Mouse (Mus musculus) stomach, embryonic 15.5 days (tissue): ENCODE data around the gene 2410004P03Rik. TPM values are rescaled to one million over a fixed set of nuclear protein-coding genes. Genes with fewer than 3 reads are reported as not detected.

Source experiments
- ATAC-seq: fragments of 200-750 bp; cut with Nextera tagmentation; 2 replicates; pipeline ENCODE4 v1.8.0; 2017; ENCODE audit warnings: low read depth, moderate number of reproducible peaks, moderate TSS enrichment; ENCODE audit not compliant: insufficient read depth, low FRiP score
- H3K27ac ChIP-seq: fragments of 300-500 bp; sonication (generic); 2 replicates; pipeline ENCODE4 v1.5.1; 2015; ENCODE audit warnings: mild to moderate bottlenecking, inconsistent platforms
- H3K27me3 ChIP-seq: fragments of 300-500 bp; sonication (generic); replicated peaks from 2 replicates; pipeline ENCODE4 v1.6.1; 2015; ENCODE audit warnings: inconsistent platforms
- H3K36me3 ChIP-seq: fragments of 300-500 bp; sonication (generic); 2 replicates; pipeline ENCODE4 v1.6.1; 2015; ENCODE audit warnings: inconsistent platforms
- H3K4me1 ChIP-seq: fragments of 300-500 bp; sonication (generic); 2 replicates; pipeline ENCODE4 v1.6.1; 2015; ENCODE audit warnings: inconsistent platforms
- H3K4me2 ChIP-seq: fragments of 300-500 bp; sonication (generic); 2 replicates; pipeline ENCODE4 v1.6.1; 2015; ENCODE audit warnings: mild to moderate bottlenecking, inconsistent platforms
- H3K4me3 ChIP-seq: fragments of 300-500 bp; sonication (generic); replicated peaks from 2 replicates; pipeline ENCODE4 v1.5.1; 2015; ENCODE audit warnings: inconsistent platforms
- H3K9ac ChIP-seq: fragments of 300-500 bp; sonication (generic); 2 replicates; pipeline ENCODE4 v1.6.1; 2015; ENCODE audit warnings: inconsistent platforms
- H3K9me3 ChIP-seq: fragments of 300-500 bp; sonication (generic); 2 replicates; pipeline ENCODE4 v1.6.1; 2016; ENCODE audit warnings: inconsistent platforms
- WGBS: fragments of 180-500 bp; shearing (Covaris S2); methylation state at CpG from one replicate; pipeline ENCODE4 v1.1.7; 2015; 5-methylcytosine and 5-hydroxymethylcytosine counted together
- polyA plus RNA-seq: library from polyadenylated mRNA; unstranded; fragments of >200 nt; fragmentation: Nextera tagmentation; extraction: Ambion mirVana; gene quantifications from 2 replicates; pipeline ENCODE4 v1.2.1, GENCODE M21; 2015

The 2410004P03Rik gene
- polyA plus RNA-seq, 1 experiment from 2014 or later = 0.27 TPM

DNA sequence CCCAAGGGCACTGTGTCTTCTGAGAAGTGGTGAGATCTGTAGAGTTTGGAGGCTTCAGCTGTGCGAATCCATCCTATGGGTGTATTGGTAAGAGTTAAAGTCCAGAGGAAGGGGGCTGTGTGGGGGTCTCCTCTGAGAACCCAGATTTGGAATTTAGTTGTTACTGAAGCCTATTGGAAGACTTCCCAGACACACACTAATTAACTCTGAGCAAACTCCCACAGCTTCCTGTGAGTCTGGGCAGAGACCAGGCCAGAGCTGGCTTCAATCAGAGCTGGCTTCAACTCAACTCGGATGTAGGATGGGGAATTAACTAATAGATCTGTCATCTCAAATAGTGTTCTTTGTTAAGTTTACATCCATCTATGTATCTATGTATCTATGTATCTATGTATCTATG lies 4.2 kb upstream of the 2410004P03Rik start:
- Histone ChIP-seq H3K9ac (no peak overlapping the region), H3K4me1 (no peaks in the 10 kb centered on the region), H3K9me3 (no peaks in the 10 kb centered on the region), H3K4me2 (no peak overlapping the region), H3K27ac (no peak overlapping the region), H3K4me3 (no peak overlapping the region), H3K36me3 (no peaks in the 10 kb centered on the region), H3K27me3 (no peaks in the 10 kb centered on the region)
- ATAC-seq = no peak
- WGBS = 63% methylated on average over 2 of the region's 2 CpGs

DNA sequence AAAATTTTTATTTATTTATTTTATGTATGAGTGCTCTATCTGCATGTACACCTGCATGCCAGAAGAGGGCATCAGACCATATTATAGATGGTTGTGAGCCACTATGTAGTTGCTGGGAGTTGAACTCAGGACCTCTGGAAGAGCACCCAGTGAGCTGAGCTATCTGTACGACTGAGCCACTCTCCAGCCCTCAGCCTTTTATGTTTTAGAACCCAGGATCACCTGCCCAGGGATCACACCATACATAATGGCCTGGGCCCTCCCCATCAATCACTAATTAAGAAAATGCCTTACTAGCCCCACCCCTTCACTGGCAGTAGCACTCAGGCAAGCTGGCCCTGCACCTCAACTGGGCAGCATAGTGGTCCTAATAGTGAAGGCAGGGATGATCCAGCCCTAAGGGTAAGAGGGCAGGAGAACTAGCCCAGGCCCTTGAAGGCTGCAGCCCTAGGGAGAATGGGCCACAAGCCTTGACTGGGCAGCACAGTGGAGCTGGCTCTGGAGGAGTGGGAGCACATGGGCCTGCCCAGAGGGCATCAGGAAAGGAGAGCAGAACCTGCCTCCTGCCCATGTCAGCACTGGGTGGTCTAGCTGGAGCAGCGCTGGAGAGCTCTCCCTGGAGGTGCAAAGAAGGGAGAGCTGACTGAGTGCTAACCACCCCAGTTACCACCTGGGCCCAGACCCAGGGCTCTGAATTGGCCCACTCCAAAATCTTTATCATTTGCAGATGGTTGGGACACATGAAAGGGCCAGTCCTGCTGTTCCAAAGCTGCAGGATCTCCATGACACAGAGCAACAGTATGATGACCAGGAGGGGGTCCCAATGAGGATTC lies 756 bp upstream of the 2410004P03Rik start:
- ATAC-seq = 0 out of 2 replicates have a peak, but pooled peaks have one; percentile 18
- Histone ChIP-seq H3K4me1 (no peaks in the 10 kb centered on the region), H3K9ac (no peak overlapping the region), H3K4me3 (no peak overlapping the region), H3K27ac (no peak overlapping the region), H3K4me2 (no peak overlapping the region), H3K9me3 (no peaks in the 10 kb centered on the region), H3K27me3 (no peaks in the 10 kb centered on the region), H3K36me3 (no peaks in the 10 kb centered on the region)
- 82% methylated on average over 2 of the region's 2 CpGs for WGBS

DNA sequence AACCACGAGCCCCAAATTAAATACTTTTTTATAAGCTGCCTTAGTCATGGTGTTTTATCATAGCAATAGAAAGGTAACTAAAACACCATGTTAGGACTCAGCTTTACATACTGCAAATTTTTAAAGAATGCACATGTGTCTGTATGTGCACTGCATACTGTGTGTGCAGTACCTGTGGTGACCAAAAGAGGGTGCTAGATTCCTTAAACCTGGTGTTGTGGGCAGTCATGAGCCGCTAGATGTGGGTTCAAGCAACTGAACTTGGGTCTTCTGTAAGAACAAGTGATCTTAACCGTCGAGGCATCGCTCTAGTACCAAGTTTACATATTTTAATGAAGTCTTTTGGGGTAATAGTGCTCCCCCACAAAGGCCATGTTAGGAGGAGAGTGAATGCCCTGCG lies 2.1 kb downstream of the 2410004P03Rik start:
- Histone ChIP-seq H3K27ac (no peak overlapping the region), H3K9ac (no peak overlapping the region), H3K27me3 (no peaks in the 10 kb centered on the region), H3K4me1 (no peaks in the 10 kb centered on the region), H3K36me3 (no peaks in the 10 kb centered on the region), H3K9me3 (no peaks in the 10 kb centered on the region), H3K4me3 (no peak overlapping the region), H3K4me2 (no peak overlapping the region)
- WGBS = 96% methylated on average over 6 of the region's 6 CpGs
- no peak for ATAC-seq

DNA sequence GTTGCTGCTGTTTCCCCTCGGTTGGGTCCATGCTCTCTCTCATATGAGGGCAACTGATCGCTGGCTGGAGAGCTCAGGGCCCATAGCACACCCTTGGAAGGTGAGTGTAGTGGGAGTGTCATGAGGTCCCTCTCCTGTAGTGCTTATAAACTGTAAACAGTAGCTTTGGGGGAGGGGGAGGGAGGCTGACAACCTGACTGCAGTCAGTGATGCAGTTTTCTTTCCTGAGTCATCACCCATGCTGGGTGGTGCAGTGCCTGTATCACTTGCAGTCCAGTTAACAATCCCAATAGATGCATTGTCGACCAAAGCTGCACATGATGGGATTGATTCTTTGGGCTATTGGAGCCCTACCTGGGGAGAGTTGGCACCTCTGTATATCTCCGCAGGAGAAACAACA lies 10.3 kb downstream of the 2410004P03Rik start:
- H3K9me3 ChIP-seq = no peaks in the 10 kb centered on the region
- no peak overlapping the region for H3K4me2 ChIP-seq
- no peak for ATAC-seq
- 46% methylated on average over 4 of the region's 4 CpGs for WGBS
- 0 out of 2 replicates have a peak, but pooled peaks cover 5% of the 10 kb centered on the region for H3K27me3 ChIP-seq
- H3K36me3 ChIP-seq = no peaks in the 10 kb centered on the region
- H3K4me1 ChIP-seq = peaks cover 14% of the 10 kb centered on the region
- no peak overlapping the region for H3K4me3 ChIP-seq
- H3K9ac ChIP-seq = no peak overlapping the region
- no peak overlapping the region for H3K27ac ChIP-seq

DNA sequence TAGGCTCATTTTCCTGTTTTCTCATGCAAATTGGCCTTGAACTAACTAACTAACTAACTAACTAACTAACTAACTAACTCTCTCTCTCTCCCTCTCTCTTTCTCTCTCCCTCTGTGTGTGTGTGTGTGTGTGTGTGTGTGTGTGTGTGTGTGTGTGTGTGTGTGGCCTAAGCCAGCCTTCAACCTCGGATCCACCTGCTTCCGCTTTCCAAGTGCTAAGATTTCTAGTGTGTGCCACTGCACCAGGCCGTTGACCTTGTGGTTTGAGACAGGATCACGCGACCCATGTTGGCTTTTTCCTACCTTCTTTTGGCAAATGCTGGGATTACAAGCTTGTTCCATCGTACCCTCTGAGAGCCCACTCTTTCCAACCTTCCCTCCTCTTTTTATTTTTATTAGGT lies 10.9 kb downstream of the 2410004P03Rik start:
- no peak for ATAC-seq
- no peak overlapping the region for H3K27ac ChIP-seq
- H3K4me2 ChIP-seq = no peak overlapping the region
- H3K9ac ChIP-seq = no peak overlapping the region
- H3K4me1 ChIP-seq = peaks cover 14% of the 10 kb centered on the region
- no peaks in the 10 kb centered on the region for H3K36me3 ChIP-seq
- H3K4me3 ChIP-seq = no peak overlapping the region
- 0 out of 2 replicates have a peak, but pooled peaks cover 5% of the 10 kb centered on the region for H3K27me3 ChIP-seq
- H3K9me3 ChIP-seq = no peaks in the 10 kb centered on the region
- 51% methylated on average over 6 of the region's 6 CpGs for WGBS

DNA sequence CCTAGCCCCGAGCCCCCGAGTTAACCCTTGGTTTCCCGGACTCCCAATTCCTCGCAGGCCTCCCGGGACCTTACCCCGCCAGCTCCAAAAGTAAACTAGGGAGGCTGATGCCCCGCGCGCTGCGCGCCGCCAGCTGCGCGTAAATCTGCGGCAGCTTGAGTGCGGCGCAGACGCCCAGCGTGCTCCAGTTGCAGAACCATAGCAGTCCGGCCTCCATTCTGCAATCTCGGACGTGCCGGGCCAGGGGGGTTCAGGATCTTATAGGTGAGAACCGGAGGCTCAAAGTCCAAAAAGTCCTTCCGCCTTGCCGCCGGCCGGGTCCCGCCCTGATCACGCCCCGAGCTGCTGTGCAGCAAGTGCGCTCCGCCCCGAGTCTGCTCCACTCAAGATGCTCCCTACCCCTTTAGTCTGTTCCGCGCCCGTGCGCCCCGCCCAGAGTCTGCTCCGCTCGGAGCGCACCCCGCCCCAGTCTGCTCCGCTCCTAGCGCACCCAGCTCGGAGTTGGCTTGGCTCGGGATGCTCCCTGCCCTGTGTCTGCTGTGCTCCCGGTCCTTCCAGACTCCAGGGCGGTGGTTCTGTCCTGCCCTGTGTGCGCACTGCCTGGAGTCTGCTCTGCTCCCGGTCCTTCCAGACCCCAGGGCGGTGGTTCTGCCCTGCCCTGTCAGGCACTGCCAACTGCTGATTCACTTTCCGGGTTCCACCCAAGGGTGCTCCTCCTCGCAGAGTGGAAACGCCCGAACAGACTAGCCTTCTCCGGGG lies 11.6 kb downstream of the 2410004P03Rik start, which contains the start of gene Pqlc3:
Gene Pqlc3, minus strand, starts transcription at position 670 of the 759 bp plus-strand sequence.
- Histone ChIP-seq H3K9me3 (no peaks in the 10 kb centered on the region), H3K36me3 (no peaks in the 10 kb centered on the region), H3K27me3 (0 out of 2 replicates have a peak, but pooled peaks cover 5% of the 10 kb centered on the region), H3K27ac (peak within 1 kb of the TSS; percentile 68), H3K4me1 (peaks cover 14% of the 10 kb centered on the region), H3K4me3 (peak within 1 kb of the TSS; percentile 62), H3K4me2 (peak within 1 kb of the TSS; percentile 96), H3K9ac (peak within 1 kb of the TSS; percentile 34)
- WGBS = 1% methylated on average over 56 of the region's 57 CpGs
- ATAC-seq = peak; percentile 97

DNA sequence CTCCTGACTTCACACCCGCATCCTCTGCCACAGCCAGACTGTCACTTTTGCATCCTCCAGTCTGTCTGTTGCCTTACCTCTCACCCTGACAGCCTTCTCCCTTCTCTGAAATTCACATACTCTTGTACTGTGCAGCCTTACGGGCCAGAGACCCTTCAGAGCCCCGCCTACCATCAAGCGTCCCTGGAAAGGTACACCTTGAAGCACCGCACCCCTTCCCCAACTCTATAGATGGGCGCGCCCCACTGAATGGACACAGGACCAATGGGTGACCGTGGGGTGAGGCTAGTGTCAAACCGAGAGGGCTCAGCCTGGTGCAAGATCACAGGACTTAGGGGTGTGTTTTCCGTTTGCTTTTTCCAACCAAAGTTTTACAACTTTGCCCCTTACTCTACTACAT lies 12.4 kb downstream of the 2410004P03Rik start:
- 7% methylated on average over 10 of the region's 10 CpGs for WGBS
- Histone ChIP-seq H3K9ac (no peak overlapping the region; the same call in 1 of the 2 replicates), H3K27me3 (0 out of 2 replicates have a peak, but pooled peaks cover 5% of the 10 kb centered on the region), H3K4me2 (peak overlapping the region; percentile 96), H3K4me1 (peaks cover 14% of the 10 kb centered on the region), H3K36me3 (no peaks in the 10 kb centered on the region), H3K9me3 (no peaks in the 10 kb centered on the region), H3K4me3 (peak overlapping the region; percentile 62), H3K27ac (no peak overlapping the region)
- ATAC-seq = 0 out of 2 replicates have a peak, but pooled peaks have one; percentile 2

DNA sequence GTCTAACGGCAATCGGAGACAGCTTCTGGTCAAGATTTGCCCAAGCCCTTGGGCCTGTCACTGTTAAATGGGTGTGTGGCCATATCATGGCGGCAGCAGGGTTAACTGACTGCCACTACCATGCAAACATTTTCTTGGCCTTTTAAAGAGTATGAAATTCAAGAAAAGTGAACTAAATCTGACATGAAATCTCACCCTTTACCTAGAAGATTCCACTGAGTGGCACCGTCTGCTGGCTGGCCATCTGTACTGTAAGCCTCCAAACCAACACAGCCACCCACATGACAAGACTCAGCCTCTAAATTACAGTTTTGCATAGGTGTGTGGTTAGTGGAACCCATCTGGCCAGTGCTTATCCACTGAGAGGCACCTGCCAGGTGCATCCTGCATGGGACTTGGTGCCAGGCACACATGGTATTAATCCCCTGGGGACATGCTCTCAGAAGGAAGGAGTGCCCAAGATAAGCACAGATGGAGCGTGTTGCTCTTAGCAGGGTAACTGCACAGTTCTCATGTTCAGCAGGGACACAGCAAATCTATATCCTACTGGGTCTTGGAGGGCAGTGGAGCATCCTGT lies 14.6 kb downstream of the 2410004P03Rik start:
- 87% methylated on average over 5 of the region's 5 CpGs for WGBS
- ATAC-seq = no peak
- H3K27me3 ChIP-seq = 0 out of 2 replicates have a peak, but pooled peaks cover 5% of the 10 kb centered on the region

DNA sequence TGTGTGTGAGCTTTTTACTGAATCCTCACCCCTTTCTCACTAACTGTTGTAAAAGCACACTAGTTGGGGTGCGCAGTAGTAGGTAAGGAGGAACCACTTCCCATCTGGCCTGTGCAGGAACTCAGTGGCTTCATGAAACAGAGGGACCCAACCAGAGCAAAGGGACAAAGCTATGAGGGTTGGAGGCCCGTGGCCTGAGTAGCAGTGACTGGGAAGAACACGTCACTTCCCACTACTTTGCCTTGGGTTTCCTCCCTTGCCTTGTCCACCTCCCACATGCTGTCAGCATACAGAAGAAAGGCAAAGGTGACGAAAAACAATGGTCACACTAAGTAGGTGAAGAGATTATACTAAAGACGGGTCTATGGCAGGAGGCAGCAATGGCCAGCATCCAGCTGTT lies 15.2 kb downstream of the 2410004P03Rik start:
- no peak overlapping the region for H3K4me3 ChIP-seq
- 83% methylated on average over 5 of the region's 5 CpGs for WGBS
- peaks cover 14% of the 10 kb centered on the region for H3K4me1 ChIP-seq
- H3K36me3 ChIP-seq = no peaks in the 10 kb centered on the region
- H3K9ac ChIP-seq = no peak overlapping the region
- H3K4me2 ChIP-seq = no peak overlapping the region
- no peaks in the 10 kb centered on the region for H3K9me3 ChIP-seq
- no peak for ATAC-seq
- H3K27ac ChIP-seq = no peak overlapping the region
- H3K27me3 ChIP-seq = 0 out of 2 replicates have a peak, but pooled peaks cover 3% of the 10 kb centered on the region

More for the DNA sequence above, 14.6 kb downstream of the 2410004P03Rik start:
- no peak overlapping the region for H3K4me3 ChIP-seq
- H3K27ac ChIP-seq = no peak overlapping the region
- H3K4me1 ChIP-seq = peaks cover 14% of the 10 kb centered on the region
- no peak overlapping the region for H3K9ac ChIP-seq
- no peak overlapping the region for H3K4me2 ChIP-seq
- H3K36me3 ChIP-seq = no peaks in the 10 kb centered on the region
- H3K9me3 ChIP-seq = no peaks in the 10 kb centered on the region

DNA sequence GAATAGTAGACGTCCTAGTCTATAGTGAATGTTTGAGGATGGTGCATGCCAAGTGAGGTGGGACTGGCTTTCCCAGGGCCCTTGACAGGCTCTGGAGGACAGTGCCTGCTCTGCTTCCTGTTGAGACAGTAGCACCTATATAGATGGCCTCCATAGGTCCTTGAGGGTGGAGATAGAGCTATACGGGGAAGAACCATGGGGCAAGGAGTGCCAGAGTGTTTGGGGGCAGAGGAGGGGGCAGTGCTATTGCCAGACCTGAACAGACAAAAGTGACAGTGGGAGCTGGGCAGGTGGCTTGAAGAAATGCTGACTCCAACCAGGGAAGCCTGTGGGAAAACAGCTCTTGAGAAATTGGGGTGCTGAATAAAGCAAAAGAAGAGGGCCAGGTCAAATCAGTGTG lies 17.2 kb downstream of the 2410004P03Rik start:
- Histone ChIP-seq H3K9ac (no peak overlapping the region), H3K4me1 (peaks cover 7% of the 10 kb centered on the region), H3K4me3 (no peak overlapping the region), H3K27me3 (no peaks in the 10 kb centered on the region), H3K27ac (no peak overlapping the region), H3K36me3 (no peaks in the 10 kb centered on the region), H3K4me2 (no peak overlapping the region), H3K9me3 (no peaks in the 10 kb centered on the region)
- ATAC-seq = no peak
- 75% methylated on average over 2 of the region's 2 CpGs for WGBS

DNA sequence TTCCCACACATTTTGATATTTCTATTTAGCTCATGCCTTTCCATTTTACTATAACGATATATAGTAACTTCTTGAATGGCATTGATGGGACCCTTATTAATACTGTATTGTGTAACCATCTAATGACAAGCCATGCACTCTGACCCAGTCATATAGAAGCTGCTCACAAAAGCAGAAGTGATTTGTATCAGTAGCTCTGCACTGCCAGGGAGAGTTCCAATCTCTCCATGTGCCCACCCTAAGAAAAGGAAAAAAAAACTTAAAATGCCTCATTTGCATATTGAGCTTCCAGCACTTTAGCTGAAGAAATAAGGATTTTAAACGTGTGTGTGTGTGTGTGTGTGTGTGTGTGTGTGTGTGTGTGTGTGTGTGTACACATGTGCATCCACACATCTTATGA lies 19.2 kb downstream of the 2410004P03Rik start:
- Histone ChIP-seq H3K4me3 (no peak overlapping the region), H3K27ac (no peak overlapping the region), H3K4me1 (no peaks in the 10 kb centered on the region), H3K27me3 (no peaks in the 10 kb centered on the region), H3K36me3 (no peaks in the 10 kb centered on the region), H3K9me3 (no peaks in the 10 kb centered on the region), H3K4me2 (no peak overlapping the region), H3K9ac (no peak overlapping the region)
- WGBS = 82% methylated on average over 2 of the region's 2 CpGs
- no peak for ATAC-seq
